Mouse (Mus musculus) hindbrain, embryonic 16.5 days (tissue): ENCODE measurements around the gene Cic. TPM values are rescaled to one million over a fixed set of nuclear protein-coding genes. Genes with fewer than 3 reads are reported as not detected.

Source experiments
- ATAC-seq: fragments of 200-750 bp; cut with Nextera tagmentation; 2 replicates; pipeline ENCODE4 v1.8.0; 2017; ENCODE audit warnings: moderate TSS enrichment, moderate library complexity
- H3K27ac ChIP-seq: fragments of 300-500 bp; sonication (generic); 2 replicates; pipeline ENCODE4 v1.5.1; 2014; ENCODE audit warnings: low read depth, mild to moderate bottlenecking, control low read depth, low read length, moderate library complexity
- H3K27me3 ChIP-seq: fragments of 300-500 bp; sonication (generic); replicated peaks from 2 replicates; pipeline ENCODE4 v1.6.1; 2014; ENCODE audit warnings: low read length; ENCODE audit not compliant: control insufficient read depth, insufficient read depth
- H3K36me3 ChIP-seq: fragments of 300-500 bp; sonication (generic); 2 replicates; pipeline ENCODE4 v1.6.1; 2014; ENCODE audit warnings: mild to moderate bottlenecking, low read length, moderate library complexity, mixed read lengths; ENCODE audit not compliant: control insufficient read depth, insufficient read depth
- H3K4me1 ChIP-seq: fragments of 300-500 bp; sonication (generic); 2 replicates; pipeline ENCODE4 v1.6.1; 2014; ENCODE audit warnings: low read depth, low read length; ENCODE audit not compliant: control insufficient read depth, insufficient read depth
- H3K4me2 ChIP-seq: fragments of 300-500 bp; sonication (generic); 2 replicates; pipeline ENCODE4 v1.6.1; 2014; ENCODE audit warnings: mild to moderate bottlenecking, low read length, control low read depth, moderate library complexity
- H3K4me3 ChIP-seq: fragments of 300-500 bp; sonication (generic); 2 replicates; pipeline ENCODE4 v1.5.1; 2014; ENCODE audit warnings: mild to moderate bottlenecking, low read length, control low read depth, moderate library complexity
- H3K9ac ChIP-seq: fragments of 300-500 bp; sonication (generic); 2 replicates; pipeline ENCODE4 v1.6.1; 2014; ENCODE audit warnings: low read depth, mild to moderate bottlenecking, control low read depth, low read length, moderate library complexity
- H3K9me3 ChIP-seq: fragments of 300-500 bp; sonication (generic); 2 replicates; pipeline ENCODE4 v1.6.1; 2014; ENCODE audit warnings: mild to moderate bottlenecking, low read length, moderate library complexity; ENCODE audit not compliant: control insufficient read depth
- WGBS: fragments of 180-500 bp; shearing (Covaris S2); extraction: QIAGEN DNeasy Blood & Tissue Kit; methylation state at CpG from one replicate; pipeline ENCODE4 v1.1.7; 2014; 5-methylcytosine and 5-hydroxymethylcytosine counted together
- polyA plus RNA-seq: library from polyadenylated mRNA; unstranded; fragments of >200 nt; fragmentation: Nextera tagmentation; extraction: Ambion mirVana; gene quantifications from 2 replicates; pipeline ENCODE4 v1.2.1, GENCODE M21; 2015

The Cic gene
- polyA plus RNA-seq, 1 experiment from 2014 or later: 36.4 TPM

DNA sequence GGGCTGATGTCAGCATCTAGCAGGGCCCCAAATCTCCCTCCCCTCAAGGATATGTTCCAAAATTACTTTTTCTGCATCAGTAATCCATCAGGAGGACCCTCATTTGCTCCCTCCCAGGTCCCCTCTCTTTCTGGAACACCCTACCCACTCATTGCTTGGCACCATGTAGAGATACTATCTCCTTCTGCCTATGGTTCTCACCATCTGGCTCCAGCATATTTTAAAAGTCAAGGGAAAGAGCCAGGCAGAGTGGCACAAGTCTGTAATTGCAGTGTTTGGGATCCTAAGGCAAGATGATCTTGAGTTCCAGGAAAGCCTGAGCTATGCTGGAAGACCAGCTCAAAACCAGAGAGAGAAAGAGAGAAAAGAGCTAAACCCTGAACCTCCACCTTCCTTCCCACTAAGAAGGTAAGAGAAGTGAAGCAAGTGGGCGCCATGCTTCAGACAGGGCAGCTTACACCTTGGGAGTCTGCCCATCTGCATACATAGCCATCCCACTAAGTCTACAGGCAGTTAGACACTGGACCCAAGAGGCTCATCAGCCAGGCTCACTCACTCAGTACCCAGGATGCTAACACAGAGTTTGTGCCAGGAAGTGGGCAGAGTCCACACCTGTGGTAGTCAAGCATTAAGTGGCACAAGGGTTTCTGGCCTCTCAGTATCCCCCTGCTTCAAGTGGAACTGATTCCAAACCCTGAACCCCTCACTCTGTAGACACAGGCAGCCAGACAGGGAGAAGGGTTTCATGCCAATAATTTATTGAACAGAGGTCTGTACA is 39.8 kb upstream of the Cic start:
- no peak overlapping the region for H3K9ac ChIP-seq
- ATAC-seq: no peak
- H3K27me3 ChIP-seq: no peaks in the 10 kb centered on the region
- no peaks in the 10 kb centered on the region for H3K4me1 ChIP-seq
- no peak overlapping the region for H3K4me2 ChIP-seq
- peaks cover 59% of the 10 kb centered on the region for H3K36me3 ChIP-seq
- no peak overlapping the region for H3K27ac ChIP-seq
- no peak overlapping the region for H3K4me3 ChIP-seq
- H3K9me3 ChIP-seq: no peaks in the 10 kb centered on the region
- 100% methylated on average over 1 of the region's 1 CpGs for WGBS

DNA sequence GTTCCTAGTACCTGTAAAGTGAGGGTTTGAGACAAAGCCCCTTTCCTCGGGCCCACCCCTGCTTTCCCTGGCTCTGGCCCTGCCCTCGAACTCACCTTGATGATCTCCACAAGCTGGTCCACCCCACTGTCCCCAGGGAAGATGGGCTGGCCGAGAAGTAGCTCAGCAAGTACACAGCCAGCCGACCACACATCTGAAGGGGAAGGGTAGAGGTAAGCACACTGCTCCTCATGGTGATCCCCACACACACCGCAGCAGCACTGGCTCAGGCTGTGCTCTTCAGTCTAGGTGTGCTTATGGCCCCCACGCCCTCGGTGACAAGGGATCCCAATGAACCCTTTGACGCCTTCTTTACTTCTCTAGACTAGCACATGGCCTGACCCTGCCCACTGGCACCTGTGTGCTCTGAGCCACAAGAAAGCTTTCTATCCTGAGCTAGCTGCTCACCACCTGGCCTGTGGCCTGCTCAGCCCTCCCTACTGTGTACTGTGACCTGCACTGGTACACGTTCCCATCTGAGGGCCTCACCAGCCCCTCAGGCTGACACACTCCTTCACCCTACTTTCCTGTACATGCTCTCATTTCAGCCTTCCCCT is 36.7 kb upstream of the Cic start:
- Histone ChIP-seq H3K36me3 (peaks cover 54% of the 10 kb centered on the region), H3K4me1 (peaks cover 7% of the 10 kb centered on the region), H3K27ac (no peak overlapping the region), H3K4me3 (no peak overlapping the region), H3K9me3 (no peaks in the 10 kb centered on the region), H3K9ac (no peak overlapping the region), H3K4me2 (no peak overlapping the region), H3K27me3 (no peaks in the 10 kb centered on the region)
- no peak for ATAC-seq
- 88% methylated on average over 9 of the region's 9 CpGs for WGBS

DNA sequence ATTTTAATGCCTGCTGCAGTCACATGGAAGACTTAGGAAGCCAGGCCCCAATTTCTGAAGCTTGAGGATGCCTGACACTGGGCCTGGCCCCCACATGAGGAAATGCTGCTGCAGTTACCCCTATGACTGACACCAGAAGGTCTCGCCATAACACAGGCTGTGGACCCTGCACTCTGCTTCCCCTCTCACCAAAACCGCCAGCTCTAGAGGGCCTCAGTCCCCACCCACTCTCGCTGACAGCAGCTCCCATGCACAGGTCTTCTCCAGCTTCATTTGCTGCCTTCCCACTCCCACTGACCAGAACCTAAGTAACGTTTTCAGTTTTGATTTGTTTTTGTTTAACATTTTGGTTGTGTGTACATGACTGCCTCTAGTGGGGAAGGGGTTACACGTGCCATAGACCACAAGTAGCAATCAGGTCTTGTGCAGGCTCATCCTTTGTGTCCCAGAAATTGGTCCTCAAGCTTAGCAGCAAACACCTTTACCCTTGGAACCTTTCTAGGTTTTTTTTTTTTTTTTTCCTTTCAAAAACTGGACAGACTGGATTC is 35.3 kb upstream of the Cic start:
- H3K27me3 ChIP-seq: no peaks in the 10 kb centered on the region
- no peak overlapping the region for H3K4me2 ChIP-seq
- 60% methylated on average over 5 of the region's 5 CpGs for WGBS
- no peak overlapping the region for H3K9ac ChIP-seq
- ATAC-seq: no peak
- no peak overlapping the region for H3K4me3 ChIP-seq
- no peaks in the 10 kb centered on the region for H3K9me3 ChIP-seq
- peaks cover 19% of the 10 kb centered on the region for H3K4me1 ChIP-seq
- peaks cover 46% of the 10 kb centered on the region for H3K36me3 ChIP-seq
- H3K27ac ChIP-seq: no peak overlapping the region

DNA sequence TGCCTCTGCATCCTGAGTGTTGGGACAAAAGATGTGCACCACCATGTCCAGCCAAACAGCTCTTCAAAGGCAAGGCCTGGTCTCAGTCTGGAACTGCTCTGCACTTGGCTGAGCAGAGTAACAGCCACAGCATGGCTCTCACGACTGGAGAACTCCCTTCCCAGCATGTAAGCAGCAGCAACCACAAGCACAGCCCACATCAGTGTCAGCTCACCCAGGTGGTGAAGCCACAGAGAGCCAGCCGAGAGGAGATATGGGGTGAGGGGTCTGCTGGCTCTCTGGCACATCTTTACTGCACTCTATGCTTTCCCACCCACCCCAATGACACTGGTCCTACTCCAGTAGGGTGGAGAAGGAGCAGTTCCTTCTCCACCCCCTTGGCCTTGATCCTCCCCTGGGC is 34.4 kb upstream of the Cic start:
- no peak overlapping the region for H3K27ac ChIP-seq
- H3K36me3 ChIP-seq: peaks cover 46% of the 10 kb centered on the region
- no peak for ATAC-seq
- no peak overlapping the region for H3K4me2 ChIP-seq
- no peak overlapping the region for H3K9ac ChIP-seq
- H3K4me3 ChIP-seq: no peak overlapping the region
- no peaks in the 10 kb centered on the region for H3K27me3 ChIP-seq
- H3K9me3 ChIP-seq: no peaks in the 10 kb centered on the region
- H3K4me1 ChIP-seq: peaks cover 19% of the 10 kb centered on the region
- WGBS: 72% methylated on average over 2 of the region's 2 CpGs

DNA sequence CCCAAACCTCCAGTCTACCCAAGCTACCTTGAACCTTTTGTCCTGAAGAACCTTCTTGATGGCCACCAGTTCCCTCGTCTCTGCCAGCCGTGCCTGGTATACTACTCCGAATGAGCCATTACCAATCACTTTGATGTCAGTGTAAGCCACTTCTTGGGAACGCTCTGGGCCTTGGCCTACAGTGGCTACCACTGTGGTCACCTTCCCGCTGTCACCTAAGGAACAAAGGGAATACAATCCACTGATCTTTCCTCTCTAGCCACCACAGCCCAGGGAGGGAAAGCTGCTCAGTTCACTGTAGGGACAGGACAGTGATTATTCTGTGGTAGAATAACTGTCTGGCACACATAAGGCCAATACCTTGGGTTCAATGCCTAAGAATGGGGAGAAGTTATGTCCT is 32.0 kb upstream of the Cic start:
- no peaks in the 10 kb centered on the region for H3K27me3 ChIP-seq
- WGBS: 90% methylated on average over 5 of the region's 5 CpGs
- H3K9me3 ChIP-seq: no peaks in the 10 kb centered on the region
- peaks cover 28% of the 10 kb centered on the region for H3K4me1 ChIP-seq
- peaks cover 32% of the 10 kb centered on the region for H3K36me3 ChIP-seq
- H3K4me2 ChIP-seq: no peak overlapping the region
- no peak overlapping the region for H3K4me3 ChIP-seq
- ATAC-seq: no peak
- H3K27ac ChIP-seq: no peak overlapping the region
- no peak overlapping the region; the same call in 1 of the 2 replicates for H3K9ac ChIP-seq

DNA sequence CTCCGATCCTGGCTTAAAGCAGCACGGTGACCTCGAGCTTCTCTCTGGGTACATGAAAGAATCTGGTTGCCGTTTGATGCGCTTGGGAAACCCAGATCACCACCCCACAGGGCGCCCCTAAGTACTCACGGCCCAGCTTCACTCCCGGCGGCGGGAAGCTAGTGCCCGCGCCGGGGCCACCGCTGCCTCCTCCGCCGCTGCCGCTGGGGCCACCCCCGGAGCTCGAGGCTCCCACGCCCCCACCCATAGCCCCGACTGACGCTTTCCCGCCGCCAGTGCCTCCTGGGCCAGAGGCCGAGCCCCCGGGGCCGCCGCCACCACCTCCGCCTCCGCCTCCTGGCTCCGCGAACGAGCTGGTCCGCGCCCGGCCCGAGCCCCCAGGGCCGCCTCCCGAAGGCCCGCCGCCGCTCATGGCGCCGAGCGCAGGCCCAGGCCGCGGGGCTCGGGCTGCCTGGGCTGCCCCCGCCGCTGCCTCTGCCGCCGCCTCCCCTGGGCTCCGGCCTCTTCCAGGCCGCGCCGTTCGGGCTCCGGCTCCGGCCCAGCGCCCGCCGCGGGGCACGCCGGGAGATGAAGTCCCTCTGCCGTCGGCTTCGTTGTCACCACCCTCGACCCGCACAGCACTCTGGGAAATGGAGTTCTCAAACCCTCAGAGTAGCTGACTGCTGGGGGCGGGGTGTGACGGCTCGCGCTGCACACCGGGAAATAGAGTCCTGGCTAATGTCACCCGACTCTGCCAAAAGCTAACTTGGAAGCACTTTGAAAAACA is 30.1 kb upstream of the Cic start, which contains the start of gene Gsk3a:
TSS of gene Gsk3a (minus strand) at position 603 of the 766 bp plus-strand sequence.
- WGBS: under 1% methylated on average over 50 of the region's 76 CpGs
- Histone ChIP-seq H3K4me3 (peak within 1 kb of the TSS; percentile 83), H3K4me2 (peak within 1 kb of the TSS; percentile 78), H3K9me3 (no peaks in the 10 kb centered on the region), H3K27me3 (no peaks in the 10 kb centered on the region), H3K4me1 (peaks cover 28% of the 10 kb centered on the region), H3K9ac (peak within 1 kb of the TSS; percentile 98), H3K36me3 (peaks cover 16% of the 10 kb centered on the region), H3K27ac (peak within 1 kb of the TSS; percentile 91)
- peak; percentile 89 for ATAC-seq

DNA sequence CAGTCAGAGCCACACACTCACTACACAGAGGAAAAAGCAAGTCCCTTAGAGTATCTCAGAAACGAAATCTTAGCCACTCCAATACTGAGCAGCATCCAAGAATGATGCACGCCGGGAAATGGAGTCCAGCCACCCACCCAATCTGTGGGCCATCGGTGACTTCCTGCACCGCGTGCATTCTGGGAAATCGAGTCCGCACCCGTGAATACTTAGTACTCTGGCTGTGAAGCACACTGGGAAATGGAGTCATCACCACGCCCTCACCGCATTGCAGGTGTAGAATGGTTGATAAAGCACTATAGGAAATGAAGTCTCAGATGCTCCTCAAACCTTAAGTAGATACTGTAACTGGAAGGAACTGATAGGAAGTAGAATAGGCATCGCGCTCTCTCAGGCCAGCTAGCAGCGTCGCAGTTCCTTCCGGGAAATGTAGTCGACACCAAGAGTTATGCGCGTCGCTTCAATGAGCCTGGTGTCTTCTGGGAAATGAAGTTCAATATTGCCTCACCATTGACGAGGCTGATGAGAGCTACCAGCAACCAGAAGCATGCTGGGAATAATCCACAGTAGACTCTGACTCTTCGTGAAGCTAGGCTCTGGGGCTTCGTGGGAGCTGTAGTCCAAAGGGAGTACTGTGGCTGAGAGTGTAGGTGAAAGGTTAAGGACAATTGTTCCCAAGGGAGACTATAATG is 29.3 kb upstream of the Cic start:
- under 1% methylated on average over 23 of the region's 23 CpGs for WGBS
- ATAC-seq: peak; percentile 94
- Histone ChIP-seq H3K4me3 (peak overlapping the region; percentile 83), H3K36me3 (peaks cover 10% of the 10 kb centered on the region), H3K9me3 (no peaks in the 10 kb centered on the region), H3K27ac (peak overlapping the region; percentile 91), H3K4me1 (peaks cover 28% of the 10 kb centered on the region), H3K4me2 (peak overlapping the region; percentile 78), H3K9ac (peak overlapping the region; percentile 55), H3K27me3 (no peaks in the 10 kb centered on the region)

DNA sequence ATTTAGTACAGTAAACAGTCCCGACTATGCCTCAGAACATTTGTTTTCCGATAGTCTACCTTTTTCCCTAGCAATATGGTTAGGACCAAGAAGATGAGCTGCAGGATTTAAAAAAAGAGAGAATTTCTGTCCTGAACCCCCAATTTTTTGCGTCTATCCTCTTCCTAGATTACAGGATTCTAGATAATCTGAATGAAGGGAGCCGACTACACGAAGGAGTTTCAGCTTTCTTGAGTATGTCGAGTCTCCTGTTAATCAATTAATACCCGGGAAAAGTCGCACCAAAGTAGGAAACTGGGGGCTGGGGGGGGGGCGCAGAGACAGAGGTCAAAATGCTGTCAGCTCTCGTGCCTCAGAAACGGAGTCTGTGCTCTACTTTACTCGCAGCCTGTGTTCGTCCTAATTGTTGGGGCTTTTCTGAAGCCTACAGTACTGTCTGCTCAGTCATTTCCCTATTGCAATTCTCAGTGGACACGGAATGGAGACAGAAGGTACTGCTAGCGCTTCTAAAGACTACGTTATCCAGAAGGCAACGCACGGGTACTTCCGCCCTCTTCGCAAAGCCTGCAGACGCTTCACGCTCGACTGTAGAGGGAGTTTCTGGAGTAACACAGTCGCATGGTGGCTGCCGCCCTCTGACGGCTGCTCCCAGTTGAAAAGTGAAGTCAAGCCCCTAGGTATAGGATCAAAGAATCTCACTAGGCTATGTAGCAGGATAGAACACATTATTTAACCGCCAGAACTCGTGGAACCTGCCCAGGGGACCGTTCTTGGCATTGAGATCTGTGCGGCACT is 28.5 kb upstream of the Cic start:
- 3% methylated on average over 30 of the region's 30 CpGs for WGBS
- peaks cover 28% of the 10 kb centered on the region for H3K4me1 ChIP-seq
- 0 out of 2 replicates have a peak, but pooled peaks cover 4% of the 10 kb centered on the region for H3K36me3 ChIP-seq
- H3K9me3 ChIP-seq: no peaks in the 10 kb centered on the region
- ATAC-seq: peak; percentile 65
- no peaks in the 10 kb centered on the region for H3K27me3 ChIP-seq
- peak overlapping the region; percentile 78 for H3K4me2 ChIP-seq
- H3K27ac ChIP-seq: peak overlapping the region; percentile 91
- peak overlapping the region; percentile 43 for H3K9ac ChIP-seq
- H3K4me3 ChIP-seq: peak overlapping the region; percentile 83
